Mouse (Mus musculus): Measurements from ENCODE around the gene 1700019D03Rik. TPM values are rescaled to one million over a fixed set of nuclear protein-coding genes. Genes with fewer than 3 reads are reported as not detected.
"Not testable (repeated sequence)": the region's sequence is repeated elsewhere in the genome, so short reads cannot be mapped to it uniquely, and the experiment has no call there.

The 1700019D03Rik gene
- total RNA-seq, 2 experiments from 2014 or later: 1.2 to 1.8 TPM

DNA sequence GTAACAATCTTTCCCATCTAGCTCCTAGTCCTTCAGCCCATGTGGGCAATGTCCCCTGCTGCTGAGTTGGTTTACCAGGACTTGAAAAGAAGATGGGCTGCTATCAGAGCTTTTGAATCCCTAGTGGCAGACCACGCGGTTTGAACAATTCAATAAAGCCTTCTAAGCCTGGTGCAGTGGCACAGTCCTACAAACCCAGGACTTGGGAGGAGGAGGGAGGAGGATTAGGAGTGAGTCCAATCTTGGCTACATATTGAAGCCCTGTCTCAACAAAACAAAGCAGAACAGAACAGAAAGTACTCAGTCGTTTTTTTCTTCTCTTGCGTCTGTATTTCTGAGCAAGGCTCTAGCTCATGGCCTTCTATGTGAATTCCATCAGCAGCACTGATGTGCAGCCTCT lies 63.2 kb downstream of the 1700019D03Rik start:
- intact Hi-C loops (cut with DNase I): no loop called here
- DNase-seq: no peak

DNA sequence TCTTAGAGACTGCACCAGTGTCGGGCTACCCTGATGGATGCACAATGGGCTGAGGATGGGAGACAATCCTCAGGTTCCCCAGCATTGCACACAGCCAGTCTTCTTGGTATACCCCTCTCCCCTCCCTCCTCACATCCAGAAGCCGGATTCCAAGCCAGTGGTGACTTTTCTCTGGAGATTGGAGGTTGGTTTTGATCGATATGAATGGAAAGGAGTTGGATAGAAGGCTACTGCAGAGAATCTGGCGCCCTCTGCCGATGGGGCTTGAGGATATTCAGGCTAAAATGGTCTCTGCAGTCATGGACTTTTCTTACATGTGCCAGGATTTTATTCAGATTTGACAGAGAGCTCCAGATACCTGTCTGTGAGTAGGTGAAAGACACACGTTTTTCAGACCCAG lies 64.9 kb downstream of the 1700019D03Rik start:
- peak; percentile 55 to 63 for DNase-seq

DNA sequence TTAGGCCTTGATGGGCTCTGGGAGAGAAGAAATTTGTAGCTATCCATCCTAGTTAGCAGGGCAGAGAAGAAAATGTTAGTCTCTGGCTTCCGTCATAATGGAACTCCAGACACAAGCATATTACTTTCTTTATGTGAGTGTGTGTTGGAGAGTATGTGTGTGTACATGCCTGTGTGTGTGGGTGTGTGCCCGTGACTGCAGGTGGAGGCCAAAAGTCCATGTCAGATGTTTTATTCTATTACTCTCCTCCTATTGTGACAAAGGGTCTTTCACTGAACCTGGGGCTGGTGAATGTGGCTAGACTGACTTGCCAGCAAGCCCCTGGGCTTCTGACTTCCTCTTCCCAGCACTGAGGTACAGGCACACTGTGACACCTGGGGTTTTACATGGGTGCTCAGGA lies 65.5 kb downstream of the 1700019D03Rik start:
- DNase-seq: no peak
- intact Hi-C loops (cut with DNase I): loop anchor here (5.0 kb wide), 1 partner anchor 307 kb away; no protein-coding TSS in a partner anchor

More for the DNA sequence above, 64.9 kb downstream of the 1700019D03Rik start:
- intact Hi-C loops (cut with DNase I): no loop called here

DNA sequence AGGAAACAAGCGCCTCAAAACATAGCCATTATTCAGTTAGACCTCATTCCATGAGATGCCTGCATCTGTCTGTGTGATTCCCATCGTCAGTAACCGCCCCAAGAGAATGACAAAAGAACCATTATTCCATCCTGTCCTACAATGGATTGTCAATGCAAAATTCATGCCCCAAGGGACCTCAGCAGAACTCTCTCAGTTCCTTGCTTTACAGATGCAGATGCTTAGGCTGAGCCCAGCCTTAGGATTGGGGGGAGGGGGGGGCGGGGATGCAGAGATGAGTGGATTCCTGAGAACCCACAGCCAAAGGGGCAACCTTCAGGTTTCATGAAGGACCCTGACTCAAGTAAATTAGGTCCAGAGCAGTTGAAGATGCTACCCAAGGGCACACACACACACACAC lies 66.4 kb downstream of the 1700019D03Rik start:
- no peak for DNase-seq
- intact Hi-C loops (cut with DNase I): loop anchor here (5.0 kb wide), 1 partner anchor 306 kb away; no protein-coding TSS in a partner anchor

DNA sequence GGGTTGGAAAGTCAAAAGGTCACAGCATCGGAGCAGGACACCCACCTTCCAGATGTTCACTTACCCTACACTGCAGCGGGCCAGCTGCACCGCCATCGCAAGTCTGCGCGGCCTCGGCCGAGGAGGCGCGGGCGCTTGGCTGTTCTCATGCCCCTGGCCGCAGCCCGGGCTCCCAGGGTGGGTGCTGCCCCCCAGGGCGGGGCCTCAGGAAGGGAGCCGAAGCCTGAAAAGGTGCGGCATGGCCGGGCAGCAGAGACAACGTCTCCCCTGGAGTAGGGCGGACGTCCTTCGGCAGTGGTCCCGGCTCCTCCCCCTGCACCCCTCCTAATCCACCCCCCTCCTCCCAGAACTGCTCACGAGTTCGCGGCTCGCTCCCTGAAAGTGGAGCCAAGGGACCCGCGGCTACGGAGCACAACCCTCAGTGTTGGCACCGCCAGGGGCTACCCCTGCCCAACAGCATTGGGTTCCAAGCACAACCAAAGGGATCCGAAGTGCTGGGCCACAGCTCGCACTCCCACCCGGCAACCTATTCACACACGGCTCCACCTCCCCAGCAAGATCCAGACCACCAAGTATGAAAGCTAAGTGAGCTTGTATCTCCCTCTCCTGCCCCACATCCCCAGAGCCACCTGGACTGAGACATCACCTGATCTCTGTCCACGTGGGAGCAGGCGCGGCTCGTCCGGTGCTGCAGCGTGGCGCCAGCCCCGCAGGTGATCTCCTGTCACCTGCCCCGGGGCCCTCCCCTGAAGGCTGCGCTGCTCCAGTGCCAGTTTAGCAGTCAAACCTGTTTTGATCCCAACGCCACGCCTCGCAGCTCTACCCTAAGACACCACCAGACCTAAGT lies 67.2 kb downstream of the 1700019D03Rik start:
- intact Hi-C loops (cut with DNase I): loop anchor here (5.0 kb wide), 1 partner anchor 305 kb away; no protein-coding TSS in a partner anchor

DNA sequence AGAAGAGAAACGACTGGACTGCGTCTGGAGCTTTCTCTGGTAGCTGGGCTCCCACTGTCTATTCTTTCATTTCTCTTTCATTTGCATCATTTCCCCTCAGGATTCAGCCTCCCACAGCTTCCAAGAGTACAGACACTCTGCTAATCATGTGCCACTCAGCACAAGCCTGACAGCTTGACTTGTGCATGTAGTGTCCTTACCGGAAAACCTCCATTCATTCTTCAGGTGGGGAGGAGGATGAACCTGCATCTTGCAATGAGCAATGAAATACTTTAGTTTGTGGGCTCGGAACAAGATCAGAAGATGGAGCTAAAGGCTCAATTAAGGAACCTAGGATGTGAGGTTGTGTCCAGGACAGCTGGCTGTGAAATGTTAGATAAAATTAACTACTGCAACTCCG lies 67.8 kb downstream of the 1700019D03Rik start:
- intact Hi-C loops (cut with DNase I): loop anchor here (5.0 kb wide), 1 partner anchor 305 kb away; no protein-coding TSS in a partner anchor
- DNase-seq: no peak

More for the DNA sequence above, 67.2 kb downstream of the 1700019D03Rik start:
- peak; percentile 22 to 35 for DNase-seq

DNA sequence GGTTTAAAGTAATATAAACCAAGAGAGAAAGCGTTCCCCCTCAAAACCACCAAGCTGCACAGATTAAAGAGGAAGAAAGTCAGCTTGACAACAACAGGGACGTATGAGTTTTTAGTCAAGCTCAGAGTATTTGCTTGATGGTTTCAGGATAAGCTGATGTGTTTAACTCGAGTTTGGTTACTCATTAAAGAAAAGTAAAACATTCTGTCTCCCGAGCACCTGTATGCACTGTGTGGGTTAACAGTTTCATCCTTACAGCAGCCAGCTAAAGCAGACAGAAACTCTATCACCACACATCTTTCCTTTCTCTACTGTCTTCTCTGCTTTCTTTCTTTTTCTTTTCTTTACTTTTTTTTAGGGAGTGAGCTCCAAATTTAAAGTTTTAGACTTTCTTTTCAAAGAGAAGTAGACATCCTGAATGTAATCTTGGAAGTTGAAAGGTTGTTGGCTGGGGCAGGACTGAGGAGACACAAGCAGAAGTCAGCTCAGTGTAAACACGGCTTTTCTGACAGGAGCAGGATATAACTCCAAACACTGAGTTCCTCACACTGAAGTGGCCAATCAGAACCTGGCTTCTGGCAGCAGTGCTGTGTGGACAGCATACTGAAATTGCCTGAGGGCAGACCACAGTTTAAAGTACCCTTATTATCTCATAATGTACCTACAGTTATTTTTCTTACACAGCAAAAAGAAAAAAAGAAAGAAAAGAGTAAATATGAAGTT lies 68.7 kb downstream of the 1700019D03Rik start:
- DNase-seq: no peak
- intact Hi-C loops (cut with DNase I): loop anchor here (5.0 kb wide), 1 partner anchor 304 kb away; no protein-coding TSS in a partner anchor

DNA sequence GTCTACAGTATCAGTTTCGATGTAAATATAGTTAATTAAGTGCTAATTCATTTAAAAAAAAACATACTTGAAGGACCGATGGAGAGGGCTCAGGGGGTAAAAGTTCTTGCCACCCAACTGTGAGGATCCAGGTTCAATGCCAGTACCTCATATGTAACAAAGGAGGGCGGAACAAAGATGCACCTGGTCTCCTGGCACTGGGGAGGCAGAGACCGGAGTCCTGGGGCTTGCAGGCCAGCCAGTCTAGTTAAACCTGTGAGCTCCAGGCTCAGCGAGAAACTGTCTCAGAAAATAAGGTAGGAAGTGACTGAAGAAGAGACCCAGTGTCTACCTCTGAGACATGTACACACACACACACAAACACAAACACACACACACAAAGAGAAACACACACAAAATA lies 72.1 kb downstream of the 1700019D03Rik start:
- DNase-seq: no peak
- intact Hi-C loops (cut with DNase I): no loop called here

DNA sequence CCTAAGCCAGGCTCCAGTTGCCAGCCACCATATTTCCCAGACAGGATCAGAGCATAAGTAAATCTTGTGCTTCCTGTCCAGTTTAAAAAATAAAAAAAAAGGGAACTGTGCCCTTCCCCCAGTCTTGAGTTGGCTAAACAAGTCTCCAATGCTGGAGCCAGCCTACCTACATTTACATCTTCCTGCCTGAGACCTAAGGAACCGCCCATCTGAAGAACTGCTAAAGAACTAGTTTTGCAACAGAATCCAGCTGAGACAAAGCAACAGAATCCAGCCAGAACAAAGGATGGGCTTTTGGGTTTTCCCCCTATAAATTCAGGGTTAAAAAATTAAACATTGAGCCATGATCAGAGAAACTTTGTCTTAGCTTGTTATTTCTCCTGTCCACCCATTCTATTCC lies 81.0 kb downstream of the 1700019D03Rik start:
- DNase-seq: no peak
- intact Hi-C loops (cut with DNase I): no loop called here

DNA sequence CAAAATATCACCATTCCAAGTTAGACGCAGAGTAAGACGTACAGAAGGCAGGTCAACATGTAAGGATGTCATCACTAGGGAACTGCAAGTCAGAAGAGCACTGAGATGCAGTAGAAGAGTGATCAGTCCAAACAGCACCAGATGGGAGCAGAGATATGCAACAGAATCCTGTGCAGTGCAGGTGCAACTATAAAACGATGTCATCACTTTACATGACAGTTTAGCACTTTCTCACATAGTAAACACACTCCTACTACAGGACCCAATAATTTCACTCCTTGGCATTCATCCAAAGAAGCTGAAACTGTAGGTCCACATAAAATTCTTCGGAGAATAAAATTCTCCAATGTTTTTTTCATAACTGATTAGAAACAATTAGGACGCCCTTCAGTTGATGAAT lies 85.5 kb downstream of the 1700019D03Rik start:
- intact Hi-C loops (cut with DNase I): no loop called here
- no peak for DNase-seq

DNA sequence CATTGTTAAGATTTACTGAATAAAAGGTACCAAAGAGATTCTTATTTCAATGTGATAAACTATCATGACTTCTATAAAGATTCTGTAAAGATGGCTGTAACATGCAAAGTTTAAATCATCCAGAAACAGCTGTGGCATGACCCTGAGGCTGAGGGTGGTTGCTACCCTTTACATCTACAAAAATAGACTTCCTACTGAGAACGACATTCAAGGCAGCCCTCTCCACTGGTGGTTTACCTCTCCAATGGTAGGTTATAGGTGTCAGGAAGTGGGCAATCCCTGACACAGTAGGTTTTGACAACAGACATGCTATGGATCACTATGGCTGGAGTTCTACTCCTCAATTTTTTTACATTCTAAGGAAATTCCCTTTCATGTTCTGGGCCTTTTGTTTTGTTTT lies 95.5 kb downstream of the 1700019D03Rik start:
- DNase-seq; intact Hi-C loops (cut with DNase I): not testable (repeated sequence)

DNA sequence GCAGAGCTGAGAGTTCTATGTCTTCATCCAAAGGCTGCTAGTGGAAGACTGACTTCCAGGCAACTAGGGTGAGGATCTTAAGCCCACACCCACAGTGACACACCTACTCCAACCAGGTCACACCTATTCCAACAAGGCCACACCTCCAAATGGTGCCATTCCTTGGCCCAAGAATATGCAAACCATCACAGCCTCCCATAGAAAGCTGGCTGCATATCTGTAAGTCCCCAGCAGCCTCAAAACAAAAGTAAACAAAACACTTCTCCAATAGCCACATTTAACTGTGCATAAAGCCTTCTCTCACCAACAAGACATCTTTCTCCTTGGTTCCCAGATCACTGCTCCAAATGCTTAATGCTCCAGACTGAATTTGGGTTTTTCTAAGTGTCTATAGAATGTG lies 101.1 kb downstream of the 1700019D03Rik start:
- intact Hi-C loops (cut with DNase I); DNase-seq: not testable (repeated sequence)

DNA sequence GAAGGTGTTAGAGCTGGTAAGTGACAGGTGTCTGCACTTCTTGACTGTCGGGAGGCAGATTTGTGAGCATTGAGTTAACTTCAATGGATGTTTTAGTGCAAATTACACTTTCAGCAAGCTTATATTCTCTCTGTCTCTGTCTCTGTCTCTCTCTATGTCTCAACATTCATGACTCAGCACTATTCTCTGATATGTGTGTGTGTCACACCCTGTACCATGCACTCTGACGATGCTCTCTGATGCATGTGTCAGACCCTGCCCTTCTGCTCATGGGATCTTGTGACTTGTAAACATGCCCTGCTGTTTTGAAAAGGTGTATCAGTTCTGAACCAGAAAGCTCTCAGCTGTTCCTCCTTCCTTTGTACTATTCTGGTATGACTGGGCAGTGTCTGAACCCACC lies 103.3 kb downstream of the 1700019D03Rik start:
- intact Hi-C loops (cut with DNase I): no loop called here
- no peak for DNase-seq

DNA sequence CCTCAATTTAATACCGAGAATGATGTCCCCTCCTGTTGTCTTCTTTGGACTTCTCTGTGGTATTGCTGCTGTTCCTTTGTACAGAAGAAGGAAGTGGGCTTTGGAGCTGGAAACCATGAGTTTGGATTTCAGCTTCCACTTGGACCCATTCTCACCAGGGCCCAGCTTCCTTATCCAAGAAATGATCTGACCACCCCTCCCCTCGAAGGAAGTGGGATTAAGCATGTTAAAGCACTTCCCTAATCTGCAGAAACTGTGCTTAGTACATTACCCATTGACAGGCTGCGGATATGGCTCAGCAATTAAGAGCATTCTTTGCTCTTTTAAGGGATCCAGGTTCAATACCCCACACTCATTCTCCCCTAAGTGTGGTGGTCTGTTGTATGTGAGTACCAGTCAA lies 110.2 kb downstream of the 1700019D03Rik start:
- DNase-seq: no peak
- intact Hi-C loops (cut with DNase I): no loop called here

DNA sequence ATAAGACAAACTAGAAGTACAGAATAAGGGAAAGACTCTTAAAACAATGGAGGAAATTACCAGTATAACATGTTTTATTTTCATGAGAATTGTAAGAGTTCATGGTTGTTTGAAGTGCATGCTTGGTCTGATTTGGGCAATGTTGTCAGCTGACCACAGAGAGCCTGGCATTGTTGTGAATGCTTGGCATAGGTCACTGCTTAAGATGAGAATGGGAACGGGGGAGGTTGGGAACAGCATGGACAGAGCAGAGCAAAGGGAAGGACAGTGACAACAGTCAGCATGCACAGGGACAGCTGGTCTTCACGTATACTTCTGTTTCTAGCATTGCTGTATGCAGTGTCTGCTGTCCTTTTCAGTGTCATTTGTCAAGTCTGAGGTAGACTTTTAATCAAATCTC lies 135.8 kb downstream of the 1700019D03Rik start:
- intact Hi-C loops (cut with DNase I): no loop called here
- peak in 1 of 2 experiments; percentile 1 for DNase-seq

Other genes with a start within 250 kb of the 1700019D03Rik start
- gene Inpp1, start 202.5 kb downstream of the 1700019D03Rik start, total RNA-seq (2021): 10 to 100 TPM; 19.3 to 20.0 TPM
- gene Hibch, start 175.2 kb downstream of the 1700019D03Rik start, total RNA-seq (2021): 10 to 100 TPM; 69.5 to 74.9 TPM
- under 1 TPM; 0.26 to 0.39 TPM for gene Mstn, start 41.5 kb upstream of the 1700019D03Rik start, total RNA-seq (2021)
- not detected for gene 1700019A02Rik, start 167.5 kb upstream of the 1700019D03Rik start, total RNA-seq (2021)

Data from heart, postnatal 14 days (tissue).